Mouse (Mus musculus) midbrain, embryonic 11.5 days (tissue): ENCODE measurements at regions not wholly inside any gene's neighbourhood (a gene's known extent, or its start where the extent isn't known, plus 50 kb on each side); places are given as distances from the start of the nearest gene placed in this dataset.

Experiments used
- ATAC-seq: fragments of 200-750 bp; cut with Nextera tagmentation; 2 replicates; pipeline ENCODE4 v1.8.0; 2017; ENCODE audit warnings: moderate TSS enrichment, moderate library complexity; ENCODE audit not compliant: low FRiP score
- DNase-seq: peaks from one replicate; pipeline ENCODE4 v3.0.0; 2015; ENCODE audit warnings: low spot score; ENCODE audit errors: missing footprints
- H3K27ac ChIP-seq: fragments of 300-500 bp; sonication (generic); 2 replicates; pipeline ENCODE4 v1.5.1; 2014; ENCODE audit warnings: low read depth, low read length
- H3K27me3 ChIP-seq: fragments of 300-500 bp; sonication (generic); 2 replicates; pipeline ENCODE4 v1.6.1; 2014; ENCODE audit warnings: mild to moderate bottlenecking, low read length, moderate library complexity, mixed read lengths; ENCODE audit not compliant: control insufficient read depth, insufficient read depth
- H3K36me3 ChIP-seq: fragments of 300-500 bp; sonication (generic); 2 replicates; pipeline ENCODE4 v1.6.1; 2014; ENCODE audit warnings: mild to moderate bottlenecking, low read length, moderate library complexity, mixed read lengths; ENCODE audit not compliant: control insufficient read depth, insufficient read depth
- H3K4me1 ChIP-seq: fragments of 300-500 bp; sonication (generic); 2 replicates; pipeline ENCODE4 v1.6.1; 2014; ENCODE audit warnings: low read length; ENCODE audit not compliant: control insufficient read depth, insufficient read depth
- H3K4me2 ChIP-seq: fragments of 300-500 bp; sonication (generic); 2 replicates; pipeline ENCODE4 v1.6.1; 2014; ENCODE audit warnings: mild to moderate bottlenecking, moderate library complexity
- H3K4me3 ChIP-seq: fragments of 300-500 bp; sonication (generic); 2 replicates; pipeline ENCODE4 v1.5.1; 2014; ENCODE audit warnings: low read depth, low read length
- H3K9ac ChIP-seq: fragments of 300-500 bp; sonication (generic); 2 replicates; pipeline ENCODE4 v1.6.1; 2014; ENCODE audit warnings: low read length
- H3K9me3 ChIP-seq: fragments of 300-500 bp; sonication (generic); 2 replicates; pipeline ENCODE4 v1.6.1; 2016; ENCODE audit warnings: low read length; ENCODE audit not compliant: control insufficient read depth
- WGBS: fragments of 180-500 bp; shearing (Covaris S2); extraction: QIAGEN DNeasy Blood & Tissue Kit; methylation state at CpG from one replicate; pipeline ENCODE4 v1.1.7; 2014; 5-methylcytosine and 5-hydroxymethylcytosine counted together

GRCm38 (mm10) chr17:59232251-59232650 lies 219.1 kb upstream of the Nudt12 start:
- H3K27ac ChIP-seq: no peak overlapping the region
- H3K4me1 ChIP-seq: no peaks in the 10 kb centered on the region
- no peaks in the 10 kb centered on the region for H3K36me3 ChIP-seq
- H3K4me3 ChIP-seq: no peak overlapping the region
- no peak overlapping the region for H3K9ac ChIP-seq
- ATAC-seq (no peak), DNase-seq (no peak)
- 89% methylated on average over 2 of the region's 2 CpGs for WGBS
- no peak overlapping the region for H3K4me2 ChIP-seq
- H3K9me3 ChIP-seq: no peaks in the 10 kb centered on the region
- H3K27me3 ChIP-seq: no peaks in the 10 kb centered on the region
